Mouse (Mus musculus) gastrocnemius, adult 18-20 months (tissue): Measurements from ENCODE around the gene Mrps26. TPM values are rescaled to one million over a fixed set of nuclear protein-coding genes. Genes with fewer than 3 reads are reported as not detected.

Experiments used
- microRNA-seq: library from miRNA; unstranded; fragments of <30 nt; microRNA quantifications from one replicate; pipeline ENCODE4 v1.2.0, GENCODE M21; 2021
- total RNA-seq, 2 experiments: library from RNA; stranded (reverse); gene quantifications; 2 replicates each; pipeline ENCODE4 v1.2.3; 2021

The Mrps26 gene
- total RNA-seq, 2 experiments from 2014 or later: 45.8 to 46.0 TPM

Small RNA genes lying within 50 kb of the gene (microRNA-seq; reads per million reads assigned to microRNA genes)
- not detected for gene Gm23876

Other genes starting within 250 kb of the Mrps26 start
- 1 to 10 TPM; 2.2 to 2.4 TPM for gene Cpxm1, start 166.2 kb upstream of the Mrps26 start, total RNA-seq
- not detected for gene Gm28372, start 158.5 kb upstream of the Mrps26 start, total RNA-seq
- not detected for gene 1700020A23Rik, start 158.5 kb upstream of the Mrps26 start, total RNA-seq
- gene Tmem239, start 157.3 kb upstream of the Mrps26 start, total RNA-seq: not detected
- gene Vps16, start 139.4 kb upstream of the Mrps26 start, total RNA-seq: 10 to 100 TPM; 17.6 to 19.2 TPM
- gene Pced1a, start 139.0 kb upstream of the Mrps26 start, total RNA-seq: 1 to 10 TPM; 4.2 to 4.8 TPM
- gene Ptpra, start 113.5 kb upstream of the Mrps26 start, total RNA-seq: 10 to 100 TPM; 14.8 to 18.9 TPM
- not detected for gene Oxt, start 12.4 kb downstream of the Mrps26 start, total RNA-seq
- gene Avp, start 18.8 kb downstream of the Mrps26 start, total RNA-seq: not detected
- 1 to 10 TPM; 5.8 to 6.2 TPM for gene Fastkd5, start 66.3 kb downstream of the Mrps26 start, total RNA-seq
- gene Ubox5, start 66.3 kb downstream of the Mrps26 start, total RNA-seq: 1 to 10 TPM; 5.2 TPM
- 1 to 10 TPM; 2.3 to 3.2 TPM for gene Lzts3, start 79.1 kb downstream of the Mrps26 start, total RNA-seq
- gene Ddrgk1, start 100.9 kb downstream of the Mrps26 start, total RNA-seq: 100 to 1,000 TPM; 117 to 118 TPM
- 10 to 100 TPM; 11.5 to 12.7 TPM for gene Itpa, start 103.9 kb downstream of the Mrps26 start, total RNA-seq
- not detected for gene Slc4a11, start 133.8 kb downstream of the Mrps26 start, total RNA-seq